Mouse (Mus musculus): Measurements from ENCODE around the gene Cks2. TPM values are rescaled to one million over a fixed set of nuclear protein-coding genes. Genes with fewer than 3 reads are reported as not detected.

Gene Cks2
- polyA plus RNA-seq (2016; fragmentation: Nextera tagmentation; extraction: Ambion mirVana) = 393 and 424 TPM in 2 replicates

GRCm38 (mm10) chr13:51644829-51645789 is at the start of gene Cks2:
Cks2 (plus strand) TSS chr13:51645232.
- H3K27ac ChIP-seq = peak within 1 kb of the TSS; percentile 97
- H3K36me3 ChIP-seq = peaks cover 9% of the 10 kb centered on the region
- no peaks in the 10 kb centered on the region for H3K27me3 ChIP-seq (ENCODE audit: low read depth, poor library complexity, severe bottlenecking)
- peaks cover 29% of the 10 kb centered on the region for H3K4me1 ChIP-seq
- peak; percentile 98 for DNase-seq (ENCODE audit: low spot score)
- no peaks in the 10 kb centered on the region for H3K9me3 ChIP-seq (replicated peaks)
- H3K4me3 ChIP-seq = peak within 1 kb of the TSS; percentile 97
- under 1% methylated on average over 83 of the region's 83 CpGs for WGBS

- peak; percentile 30 for DNase-seq (ENCODE audit: low spot score)
- Histone ChIP-seq H3K4me3 (peak overlapping the region; percentile 58), H3K27ac (no peak overlapping the region), H3K27me3 (ENCODE audit: low read depth, poor library complexity, severe bottlenecking) (peaks cover 38% of the 10 kb centered on the region), H3K36me3 (no peaks in the 10 kb centered on the region), H3K9me3 (replicated peaks) (no peaks in the 10 kb centered on the region), H3K4me1 (peaks cover 9% of the 10 kb centered on the region)
- 38% methylated on average over 11 of the region's 11 CpGs for WGBS
Observed at GRCm38 (mm10) chr13:51595404-51595803, 49.6 kb upstream of the Cks2 start.

DNA sequence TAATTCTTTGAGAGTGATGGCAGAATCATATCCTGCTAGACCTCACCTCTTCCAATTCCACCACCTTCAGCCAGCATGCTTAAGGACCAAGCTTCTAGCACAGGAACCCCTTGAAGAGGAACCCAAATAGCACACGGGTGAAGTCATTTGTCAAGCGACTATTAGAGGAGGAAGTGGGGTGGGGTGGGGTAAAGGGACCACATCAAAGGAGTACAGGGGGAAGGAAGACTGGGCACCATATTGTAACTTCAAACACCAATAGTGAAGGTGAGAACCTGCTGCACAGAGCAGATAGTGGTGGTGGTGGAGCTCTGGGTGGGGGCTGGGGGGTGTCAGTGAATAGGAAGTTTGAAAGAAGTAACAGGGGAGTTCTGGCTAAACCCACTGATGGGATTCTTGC is 47.0 kb upstream of the Cks2 start:
- DNase-seq (ENCODE audit: low spot score) = no peak
- WGBS = 61% methylated on average over 2 of the region's 2 CpGs
- peaks cover 14% of the 10 kb centered on the region for H3K4me1 ChIP-seq
- no peaks in the 10 kb centered on the region for H3K9me3 ChIP-seq (replicated peaks)
- no peak overlapping the region for H3K27ac ChIP-seq
- H3K36me3 ChIP-seq = no peaks in the 10 kb centered on the region
- H3K4me3 ChIP-seq = no peak overlapping the region
- H3K27me3 ChIP-seq (ENCODE audit: low read depth, poor library complexity, severe bottlenecking) = peaks cover 38% of the 10 kb centered on the region

DNA sequence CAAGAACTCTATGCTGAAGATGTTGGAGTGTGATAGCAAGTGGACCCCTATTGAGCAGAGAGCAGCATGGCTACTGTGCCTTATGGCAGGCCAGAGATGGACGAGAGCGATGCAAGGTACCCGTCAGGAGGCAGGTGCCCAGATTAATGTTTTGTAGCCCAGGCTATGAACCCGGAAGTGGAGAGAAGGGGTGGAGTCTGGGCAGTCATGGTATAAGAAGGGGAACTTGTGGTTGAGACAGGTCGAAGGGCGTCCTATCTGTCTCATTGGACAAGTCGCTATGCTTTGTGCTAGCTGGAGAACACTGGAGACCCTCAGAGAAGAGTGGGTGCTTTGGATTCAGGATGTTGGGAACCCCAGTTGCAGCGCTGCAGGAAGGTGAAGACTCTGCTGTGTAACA is 44.9 kb upstream of the Cks2 start:
- H3K36me3 ChIP-seq = no peaks in the 10 kb centered on the region
- peaks cover 21% of the 10 kb centered on the region for H3K27me3 ChIP-seq (ENCODE audit: low read depth, poor library complexity, severe bottlenecking)

GRCm38 (mm10) chr13:51602764-51603163 is 42.3 kb upstream of the Cks2 start:
- H3K9me3 ChIP-seq (replicated peaks) = no peaks in the 10 kb centered on the region
- no peak overlapping the region for H3K27ac ChIP-seq

More for the DNA sequence above, 44.9 kb upstream of the Cks2 start:
- Histone ChIP-seq H3K4me1 (peaks cover 17% of the 10 kb centered on the region), H3K9me3 (replicated peaks) (no peaks in the 10 kb centered on the region), H3K27ac (no peak overlapping the region), H3K4me3 (no peak overlapping the region)
- DNase-seq (ENCODE audit: low spot score) = peak; percentile 22
- WGBS = 92% methylated on average over 8 of the region's 8 CpGs

GRCm38 (mm10) chr13:51603221-51603893 is 41.7 kb upstream of the Cks2 start:
- no peaks in the 10 kb centered on the region for H3K27me3 ChIP-seq (ENCODE audit: low read depth, poor library complexity, severe bottlenecking)
- peak; percentile 65 for DNase-seq (ENCODE audit: low spot score)
- no peak overlapping the region for H3K4me3 ChIP-seq
- peaks cover 14% of the 10 kb centered on the region for H3K4me1 ChIP-seq
- no peaks in the 10 kb centered on the region for H3K36me3 ChIP-seq
- WGBS = 51% methylated on average over 16 of the region's 16 CpGs
- H3K27ac ChIP-seq = peak overlapping the region; percentile 56
- no peaks in the 10 kb centered on the region for H3K9me3 ChIP-seq (replicated peaks)

More at GRCm38 (mm10) chr13:51602764-51603163, 42.3 kb upstream of the Cks2 start:
- peaks cover 14% of the 10 kb centered on the region for H3K4me1 ChIP-seq
- DNase-seq (ENCODE audit: low spot score) = no peak
- WGBS = 86% methylated on average over 8 of the region's 8 CpGs
- no peak overlapping the region for H3K4me3 ChIP-seq
- no peaks in the 10 kb centered on the region for H3K27me3 ChIP-seq (ENCODE audit: low read depth, poor library complexity, severe bottlenecking)
- no peaks in the 10 kb centered on the region for H3K36me3 ChIP-seq

DNA sequence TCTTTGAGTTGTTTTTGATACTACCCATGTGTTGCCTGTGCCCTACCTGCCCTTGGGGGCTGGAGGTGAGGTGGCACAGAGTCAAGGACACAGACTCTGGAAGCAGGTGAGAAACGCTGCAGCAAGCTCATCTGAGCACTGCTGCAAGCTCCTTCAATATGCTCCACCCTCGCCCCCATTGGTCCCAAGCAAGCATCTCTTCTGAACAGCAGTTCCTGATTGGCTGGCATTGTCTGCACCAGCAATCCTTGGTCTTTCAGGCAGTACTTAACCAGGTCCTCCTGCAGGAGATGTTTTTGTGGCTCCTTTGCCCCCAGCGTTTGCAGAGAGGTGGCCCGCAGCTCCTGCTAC is 41.2 kb upstream of the Cks2 start:
- Histone ChIP-seq H3K4me1 (peaks cover 14% of the 10 kb centered on the region), H3K9me3 (replicated peaks) (no peaks in the 10 kb centered on the region), H3K4me3 (no peak overlapping the region), H3K36me3 (no peaks in the 10 kb centered on the region), H3K27ac (peak overlapping the region; percentile 56; the same call in 1 of the 2 replicates), H3K27me3 (ENCODE audit: low read depth, poor library complexity, severe bottlenecking) (no peaks in the 10 kb centered on the region)
- peak; percentile 37 for DNase-seq (ENCODE audit: low spot score)
- 47% methylated on average over 4 of the region's 4 CpGs for WGBS

- no peak overlapping the region for H3K27ac ChIP-seq
- no peaks in the 10 kb centered on the region for H3K27me3 ChIP-seq (ENCODE audit: low read depth, poor library complexity, severe bottlenecking)
- no peak overlapping the region for H3K4me3 ChIP-seq
- no peaks in the 10 kb centered on the region for H3K36me3 ChIP-seq
- H3K9me3 ChIP-seq (replicated peaks) = no peaks in the 10 kb centered on the region
- DNase-seq (ENCODE audit: low spot score) = no peak
- H3K4me1 ChIP-seq = peaks cover 12% of the 10 kb centered on the region
- 92% methylated on average over 7 of the region's 7 CpGs for WGBS
Observed at GRCm38 (mm10) chr13:51609231-51609630, 35.8 kb upstream of the Cks2 start.

DNA sequence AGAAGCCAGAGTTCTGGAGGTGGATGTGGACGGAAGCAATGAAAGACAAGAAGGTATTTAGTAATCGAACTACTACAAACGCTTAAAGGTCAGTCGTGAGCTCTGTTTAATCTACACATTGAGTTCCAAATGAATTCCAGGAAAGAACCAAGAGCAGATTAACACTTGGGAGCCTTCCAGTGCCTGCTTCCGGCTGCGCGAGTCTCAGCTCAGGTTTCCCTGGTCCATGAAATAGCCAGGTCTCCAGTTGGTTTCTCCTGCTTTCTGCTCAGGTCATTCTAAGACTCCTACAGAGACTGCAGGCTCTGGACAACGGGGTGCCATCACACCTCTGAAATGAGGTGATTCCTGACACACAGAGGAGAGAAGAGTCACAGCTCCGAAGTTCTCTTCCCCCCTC is 34.0 kb upstream of the Cks2 start:
- Histone ChIP-seq H3K27ac (peak overlapping the region; percentile 71), H3K4me1 (peaks cover 19% of the 10 kb centered on the region), H3K27me3 (ENCODE audit: low read depth, poor library complexity, severe bottlenecking) (no peaks in the 10 kb centered on the region), H3K36me3 (no peaks in the 10 kb centered on the region), H3K4me3 (0 out of 2 replicates have a peak overlapping the region, but pooled peaks have one; percentile 31), H3K9me3 (replicated peaks) (no peaks in the 10 kb centered on the region)
- peak; percentile 34 for DNase-seq (ENCODE audit: low spot score)
- WGBS = 21% methylated on average over 9 of the region's 9 CpGs

DNA sequence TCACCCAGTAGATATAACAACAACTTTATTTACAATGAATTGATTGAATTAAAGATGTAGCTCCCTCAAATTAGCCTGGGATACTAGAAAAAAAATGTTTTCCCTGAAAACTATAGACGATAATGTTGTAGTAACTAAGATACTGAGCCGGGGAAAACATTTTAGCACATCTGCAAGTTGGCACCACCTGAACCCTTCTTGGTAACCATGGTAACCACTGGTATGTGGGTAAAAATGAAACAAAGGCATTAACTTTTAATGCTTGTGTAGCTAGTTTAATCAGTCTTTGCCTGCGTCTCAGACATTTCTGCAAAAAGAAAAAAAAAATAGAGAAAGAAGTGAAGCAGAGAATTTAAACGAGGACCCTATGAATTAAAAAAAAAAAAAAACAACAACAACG is 33.5 kb upstream of the Cks2 start:
- 64% methylated on average over 5 of the region's 5 CpGs for WGBS
- H3K4me1 ChIP-seq = peaks cover 23% of the 10 kb centered on the region

DNA sequence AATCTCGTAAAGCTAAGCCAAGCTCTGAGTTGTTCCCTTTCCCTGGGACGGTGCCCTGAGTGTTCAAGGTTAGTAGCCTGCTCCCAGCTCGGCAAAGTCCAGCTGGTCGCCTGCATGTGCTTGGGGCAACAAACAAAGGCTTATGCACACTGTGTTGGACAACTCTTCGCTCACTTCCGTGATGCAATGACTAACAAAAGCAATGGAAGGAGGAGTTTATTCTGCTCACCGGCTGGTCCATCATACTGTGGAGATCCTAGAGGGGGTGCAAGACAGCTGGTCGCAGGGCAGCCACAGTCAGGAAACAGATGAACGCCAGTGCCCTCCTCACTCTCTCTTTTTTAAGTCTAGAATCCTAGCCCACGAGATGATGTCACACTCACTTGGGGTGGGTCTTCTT is 29.2 kb upstream of the Cks2 start:
- no peak overlapping the region for H3K4me3 ChIP-seq
- no peak overlapping the region for H3K27ac ChIP-seq
- H3K4me1 ChIP-seq = peaks cover 31% of the 10 kb centered on the region
- WGBS = 70% methylated on average over 10 of the region's 10 CpGs
- H3K9me3 ChIP-seq (replicated peaks) = no peaks in the 10 kb centered on the region
- H3K36me3 ChIP-seq = no peaks in the 10 kb centered on the region
- no peak for DNase-seq (ENCODE audit: low spot score)
- H3K27me3 ChIP-seq (ENCODE audit: low read depth, poor library complexity, severe bottlenecking) = no peaks in the 10 kb centered on the region

More for the DNA sequence above, 33.5 kb upstream of the Cks2 start:
- 0 out of 2 replicates have a peak overlapping the region, but pooled peaks have one; percentile 31 for H3K4me3 ChIP-seq
- DNase-seq (ENCODE audit: low spot score) = no peak
- no peaks in the 10 kb centered on the region for H3K36me3 ChIP-seq
- H3K27ac ChIP-seq = peak overlapping the region; percentile 71
- no peaks in the 10 kb centered on the region for H3K9me3 ChIP-seq (replicated peaks)
- H3K27me3 ChIP-seq (ENCODE audit: low read depth, poor library complexity, severe bottlenecking) = no peaks in the 10 kb centered on the region

GRCm38 (mm10) chr13:51616417-51617044 is 28.5 kb upstream of the Cks2 start:
- no peaks in the 10 kb centered on the region for H3K36me3 ChIP-seq
- no peak for DNase-seq (ENCODE audit: low spot score)
- H3K9me3 ChIP-seq (replicated peaks) = no peaks in the 10 kb centered on the region
- H3K27ac ChIP-seq = no peak overlapping the region
- WGBS = 19% methylated on average over 12 of the region's 12 CpGs
- no peaks in the 10 kb centered on the region for H3K27me3 ChIP-seq (ENCODE audit: low read depth, poor library complexity, severe bottlenecking)
- H3K4me3 ChIP-seq = no peak overlapping the region
- H3K4me1 ChIP-seq = peaks cover 24% of the 10 kb centered on the region
